Mouse (Mus musculus): ENCODE results near the gene Cnksr2.

GRCm38 (mm10) chrX:157829983-157830382 is 213.1 kb downstream of the Cnksr2 start:
- no peak for TF ChIP-seq POLR2A (IDR thresholded peaks at IDR 0.05; ENCODE audit: insufficient read depth, low read depth, low read length)
- no peak for TF ChIP-seq CTCF (IDR thresholded peaks at IDR 0.05; ENCODE audit: insufficient read depth, low read depth, low read length)

Data from olfactory bulb, adult 2 months (tissue).